Mouse (Mus musculus) ES-Bruce4 (cell line): ENCODE measurements around the gene Aldh5a1. TPM values are rescaled to one million over a fixed set of nuclear protein-coding genes. Genes with fewer than 3 reads are reported as not detected.

Experiments
- H3K27ac ChIP-seq: 2 replicates; pipeline ENCODE4 v1.5.1; 2012; ENCODE audit warnings: low read length, inconsistent platforms; ENCODE audit not compliant: insufficient read depth
- H3K27me3 ChIP-seq: 2 replicates; pipeline ENCODE4 v1.6.1; 2012; ENCODE audit warnings: mild to moderate bottlenecking, low read length, inconsistent platforms; ENCODE audit not compliant: control insufficient read depth, poor library complexity, insufficient read depth, severe bottlenecking
- H3K36me3 ChIP-seq: 2 replicates; pipeline ENCODE4 v1.6.1; 2012; ENCODE audit warnings: inconsistent platforms, mild to moderate bottlenecking, low read length, moderate library complexity; ENCODE audit not compliant: control insufficient read depth, poor library complexity, insufficient read depth, severe bottlenecking
- H3K4me1 ChIP-seq: one replicate; pipeline ENCODE4 v1.8.1; 2011; ENCODE audit warnings: low read length; ENCODE audit not compliant: control insufficient read depth, insufficient read depth
- H3K4me3 ChIP-seq: 2 replicates; pipeline ENCODE4 v1.5.1; 2011; ENCODE audit warnings: low read depth, mild to moderate bottlenecking, low read length
- H3K9ac ChIP-seq: 2 replicates; pipeline ENCODE4 v1.6.1; 2012; ENCODE audit warnings: low read depth, mild to moderate bottlenecking, inconsistent platforms; ENCODE audit not compliant: poor library complexity, severe bottlenecking
- H3K9me3 ChIP-seq: replicated peaks from 2 replicates; pipeline ENCODE4 v1.6.1; 2012; ENCODE audit warnings: mild to moderate bottlenecking, low read length, inconsistent platforms; ENCODE audit not compliant: control insufficient read depth, poor library complexity, insufficient read depth, severe bottlenecking
- CTCF ChIP-seq: IDR thresholded peaks from one replicate; pipeline ENCODE4 v1.8.1; 2011; ENCODE audit warnings: low read depth, low read length
- EP300 ChIP-seq: IDR thresholded peaks from 2 replicates; pipeline ENCODE4 v1.6.1; 2011; ENCODE audit warnings: low read depth, low read length; ENCODE audit not compliant: insufficient read depth
- POLR2A ChIP-seq: IDR thresholded peaks from one replicate; pipeline ENCODE4 v1.8.1; 2011; ENCODE audit warnings: low read length; ENCODE audit not compliant: insufficient read depth
- polyA plus RNA-seq: library from polyadenylated mRNA; stranded (reverse); fragments of >200 nt; gene quantifications from 2 replicates; pipeline ENCODE4 v1.2.4, GENCODE M21; 2011; ENCODE audit warnings: low read depth; ENCODE audit not compliant: missing spikeins, insufficient read depth, insufficient read length

Gene Aldh5a1
- polyA plus RNA-seq, 1 experiment, result 14.6 TPM

DNA sequence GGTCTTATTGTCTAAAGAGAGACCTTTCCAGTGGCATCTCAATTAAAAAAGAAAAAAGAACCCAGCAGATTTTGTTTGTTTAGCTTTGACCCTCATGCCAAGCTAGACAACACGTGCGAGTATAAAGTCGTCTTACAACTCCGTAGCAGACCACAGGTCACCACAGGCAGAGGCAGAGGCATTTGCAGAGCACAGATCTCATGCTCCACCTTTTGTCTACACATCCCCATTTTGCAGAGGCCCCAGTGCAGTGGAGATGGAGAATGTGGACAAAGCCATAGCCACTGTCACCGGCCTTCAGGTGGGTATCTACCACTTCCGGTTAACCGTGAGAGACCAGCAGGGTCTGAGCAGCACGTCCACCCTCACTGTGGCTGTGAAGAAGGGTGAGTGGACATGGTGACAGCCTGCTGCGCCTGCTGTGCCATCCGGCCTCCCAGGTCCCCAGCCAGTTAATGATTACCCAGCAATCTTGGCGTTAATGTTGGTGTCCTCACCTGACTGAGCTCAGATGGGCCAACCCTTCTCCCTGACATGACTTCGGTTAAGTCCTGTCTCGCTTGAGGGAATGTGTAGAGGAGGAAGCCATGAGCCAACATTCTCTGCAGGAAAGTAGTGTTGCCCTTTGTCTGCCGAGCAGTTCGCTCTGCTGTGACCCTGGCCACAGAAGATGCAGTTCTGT, 58.0 kb downstream of the Aldh5a1 start:
- Histone ChIP-seq H3K36me3 (no peaks in the 10 kb centered on the region), H3K27me3 (no peaks in the 10 kb centered on the region), H3K9ac (no peak overlapping the region), H3K9me3 (no peaks in the 10 kb centered on the region), H3K27ac (no peak overlapping the region), H3K4me1 (no peaks in the 10 kb centered on the region), H3K4me3 (no peak overlapping the region)
- TF ChIP-seq POLR2A, result no peak
- no peak for TF ChIP-seq CTCF
- TF ChIP-seq EP300, result no peak

GRCm38 (mm10) chr13:24868233-24868632, 69.2 kb downstream of the Aldh5a1 start:
- H3K27ac ChIP-seq, result no peak overlapping the region
- no peaks in the 10 kb centered on the region for H3K27me3 ChIP-seq

DNA sequence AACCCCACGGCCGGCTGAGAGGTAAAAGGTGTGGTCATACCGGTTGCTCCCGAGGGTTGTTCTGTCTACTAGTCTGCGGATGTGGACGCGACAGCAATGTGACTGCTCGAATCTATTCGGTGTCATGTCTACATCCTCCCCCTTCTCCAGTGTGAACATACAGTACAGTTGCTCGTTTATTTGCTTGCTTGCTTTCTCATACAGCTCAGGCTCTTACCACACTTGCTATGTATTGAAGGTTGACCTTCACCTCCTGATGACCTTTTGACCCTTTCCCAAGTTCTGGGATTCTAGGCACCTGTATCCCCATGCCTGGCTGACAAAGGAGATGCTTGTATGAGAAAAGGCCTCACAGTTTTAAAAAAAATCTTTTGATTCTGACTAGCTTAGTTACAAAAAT, 69.7 kb downstream of the Aldh5a1 start:
- H3K27me3 ChIP-seq, result no peaks in the 10 kb centered on the region
- H3K36me3 ChIP-seq, result no peaks in the 10 kb centered on the region
- no peaks in the 10 kb centered on the region for H3K4me1 ChIP-seq
- no peak for TF ChIP-seq EP300
- no peak for TF ChIP-seq CTCF
- no peaks in the 10 kb centered on the region for H3K9me3 ChIP-seq
- no peak overlapping the region for H3K4me3 ChIP-seq
- no peak overlapping the region for H3K27ac ChIP-seq
- H3K9ac ChIP-seq, result no peak overlapping the region

More at GRCm38 (mm10) chr13:24868233-24868632, 69.2 kb downstream of the Aldh5a1 start:
- no peaks in the 10 kb centered on the region for H3K36me3 ChIP-seq
- TF ChIP-seq EP300 (no peak), POLR2A (no peak), CTCF (no peak)
- H3K4me1 ChIP-seq, result no peaks in the 10 kb centered on the region
- no peak overlapping the region for H3K9ac ChIP-seq
- H3K4me3 ChIP-seq, result no peak overlapping the region
- H3K9me3 ChIP-seq, result no peaks in the 10 kb centered on the region

DNA sequence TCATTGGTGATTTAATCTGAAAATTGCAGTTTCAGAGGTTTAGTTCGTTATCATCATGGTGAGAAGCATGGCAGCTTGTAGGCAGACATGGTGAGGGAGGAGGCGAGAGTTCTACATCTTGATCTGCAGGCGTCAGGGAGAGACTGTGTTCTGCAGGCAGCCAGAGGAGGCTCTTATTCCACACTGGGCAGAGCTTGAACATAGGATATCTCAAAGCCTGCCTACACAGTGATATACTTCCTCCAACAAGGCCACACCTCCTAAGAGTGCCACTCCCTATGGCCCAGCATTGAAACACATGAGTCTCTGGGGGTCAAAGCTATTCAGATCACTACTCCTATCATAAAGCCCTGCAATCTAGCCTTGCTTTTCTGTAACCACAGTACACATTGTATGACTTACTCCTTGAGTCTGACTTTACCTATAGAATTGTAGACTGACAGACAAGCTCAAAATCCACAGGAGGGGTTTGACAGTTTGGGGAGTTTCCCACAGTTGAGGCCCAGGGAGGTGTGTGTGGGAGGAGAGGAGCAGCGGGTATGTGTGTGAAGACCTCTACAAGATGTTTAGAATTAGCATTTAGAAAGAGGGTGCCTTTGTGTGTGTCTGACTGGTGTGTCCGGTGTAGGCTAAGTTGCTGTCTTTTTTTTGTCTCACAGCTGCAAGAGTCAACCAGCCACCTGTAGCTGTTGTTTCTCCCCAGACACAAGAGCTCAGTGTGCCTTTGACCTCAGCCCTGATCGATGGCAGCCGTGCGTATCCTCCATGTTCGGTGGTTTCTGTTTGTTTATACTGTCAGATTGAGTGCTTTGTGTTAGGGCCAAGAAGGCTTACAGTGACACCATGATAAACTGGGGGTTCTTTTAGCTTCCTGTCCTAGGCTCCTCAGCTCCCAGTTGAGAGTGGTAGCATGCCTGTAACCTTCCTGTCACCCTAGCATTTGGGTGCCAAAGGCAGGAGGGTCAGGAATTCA, 70.7 kb downstream of the Aldh5a1 start:
- Histone ChIP-seq H3K9ac (no peak overlapping the region), H3K9me3 (no peaks in the 10 kb centered on the region), H3K36me3 (no peaks in the 10 kb centered on the region), H3K4me1 (no peaks in the 10 kb centered on the region), H3K27me3 (no peaks in the 10 kb centered on the region), H3K4me3 (no peak overlapping the region), H3K27ac (no peak overlapping the region)
- no peak for TF ChIP-seq CTCF
- TF ChIP-seq EP300, result no peak
- TF ChIP-seq POLR2A, result no peak

- TF ChIP-seq EP300, result no peak
- TF ChIP-seq POLR2A, result no peak
- peak; percentile 79 for TF ChIP-seq CTCF
- Histone ChIP-seq H3K27me3 (no peaks in the 10 kb centered on the region), H3K4me1 (no peaks in the 10 kb centered on the region), H3K36me3 (no peaks in the 10 kb centered on the region), H3K27ac (no peak overlapping the region), H3K4me3 (no peak overlapping the region), H3K9me3 (no peaks in the 10 kb centered on the region), H3K9ac (no peak overlapping the region)
Measured at GRCm38 (mm10) chr13:24862520-24862919, 74.9 kb downstream of the Aldh5a1 start.

DNA sequence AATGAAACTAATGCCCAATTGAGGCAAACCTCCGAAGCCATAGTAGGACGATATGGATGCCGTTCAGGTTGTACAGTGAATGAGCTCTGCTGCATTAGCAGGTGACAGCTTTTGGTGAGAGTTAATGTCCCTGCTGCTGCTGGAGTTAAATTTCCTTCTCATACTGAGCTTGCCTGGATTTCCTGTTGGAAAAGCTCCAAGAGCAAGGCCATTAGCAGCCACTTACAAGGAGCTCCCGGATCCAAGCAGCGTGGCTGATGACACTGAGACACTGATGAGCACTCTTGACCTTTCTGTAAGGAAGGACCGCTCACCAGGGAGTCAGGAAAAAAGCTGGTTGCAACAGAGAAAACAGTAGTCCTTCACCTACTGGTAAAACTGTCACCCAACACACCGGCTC, 75.4 kb downstream of the Aldh5a1 start:
- TF ChIP-seq POLR2A, result no peak
- no peak for TF ChIP-seq CTCF
- no peak for TF ChIP-seq EP300

More for the DNA sequence above, 75.4 kb downstream of the Aldh5a1 start:
- H3K4me1 ChIP-seq, result no peaks in the 10 kb centered on the region
- no peaks in the 10 kb centered on the region for H3K36me3 ChIP-seq
- no peak overlapping the region for H3K4me3 ChIP-seq
- no peak overlapping the region for H3K9ac ChIP-seq
- no peaks in the 10 kb centered on the region for H3K9me3 ChIP-seq
- no peaks in the 10 kb centered on the region for H3K27me3 ChIP-seq
- no peak overlapping the region for H3K27ac ChIP-seq
